Mouse (Mus musculus) cerebellum, adult 2 months (tissue): ENCODE data around the gene Mfsd5.

ENCODE experiments used
- CTCF ChIP-seq: fragments of 200-500 bp; IDR thresholded peaks from 2 replicates; pipeline ENCODE4 v1.5.1; 2011; ENCODE audit warnings: low read depth, mild to moderate bottlenecking, control low read depth, low read length, moderate library complexity, borderline replicate concordance; ENCODE audit not compliant: insufficient read depth
- POLR2A ChIP-seq: fragments of 200-500 bp; IDR thresholded peaks from 2 replicates; pipeline ENCODE4 v1.6.1; 2011; ENCODE audit warnings: low read length, control low read depth, borderline replicate concordance; ENCODE audit not compliant: insufficient read depth

DNA sequence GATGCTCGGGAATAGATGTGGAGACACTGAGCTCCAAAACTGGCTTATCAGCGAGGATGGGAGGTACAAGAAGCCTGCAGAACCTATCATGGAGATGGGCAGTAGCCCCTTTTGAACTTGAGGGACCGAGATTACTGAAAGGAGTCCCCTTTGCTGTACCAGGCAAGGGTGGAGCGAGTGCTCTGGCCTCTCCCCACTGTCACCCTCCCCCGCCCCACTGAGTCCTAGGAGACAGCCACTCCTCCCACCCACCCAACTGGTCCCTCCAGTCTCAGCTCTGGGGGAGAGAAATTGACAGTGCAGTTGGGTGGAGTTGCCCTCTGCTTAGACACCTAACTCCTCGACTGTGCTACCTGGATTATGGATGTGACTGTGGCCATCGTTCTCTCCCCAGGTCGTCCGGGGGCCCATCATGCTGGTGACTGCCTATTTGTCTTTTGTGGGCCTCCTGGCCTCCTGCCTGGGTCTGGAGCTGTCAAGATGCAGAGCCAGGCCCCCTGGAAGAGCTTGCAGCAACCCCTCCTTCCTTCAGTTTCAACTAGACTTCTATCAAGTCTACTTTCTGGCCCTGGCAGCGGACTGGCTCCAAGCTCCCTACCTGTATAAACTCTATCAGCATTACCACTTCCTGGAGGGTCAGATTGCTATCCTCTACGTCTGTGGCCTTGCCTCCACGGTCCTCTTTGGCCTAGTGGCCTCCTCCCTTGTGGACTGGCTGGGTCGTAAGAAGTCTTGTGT, 698 bp downstream of the Mfsd5 start:
- no peak for TF ChIP-seq CTCF
- no peak for TF ChIP-seq POLR2A
